Mouse (Mus musculus): ENCODE measurements around the gene Ptprm. TPM values are rescaled to one million over a fixed set of nuclear protein-coding genes. Genes with fewer than 3 reads are reported as not detected.
A peak's percentile ranks its signal among the peaks of the same experiment; 100 is the strongest.

Gene Ptprm
- total RNA-seq, 1 experiment from 2014 or later: not detected

GRCm38 (mm10) chr17:66688179-66688578, 666.1 kb downstream of the Ptprm start:
- ATAC-seq (replicated peaks in 1 of 2; ENCODE audit: insufficient read depth in 1 of 2, low FRiP score in 2 of 2, low TSS enrichment in 1 of 2, low read depth in 1 of 2, poor library complexity in 2 of 2, severe bottlenecking in 2 of 2): no peak

GRCm38 (mm10) chr17:66687543-66687942, 666.7 kb downstream of the Ptprm start:
- no peak for ATAC-seq (replicated peaks in 1 of 2; ENCODE audit: insufficient read depth in 1 of 2, low FRiP score in 2 of 2, low TSS enrichment in 1 of 2, low read depth in 1 of 2, poor library complexity in 2 of 2, severe bottlenecking in 2 of 2)

- no peak for ATAC-seq (replicated peaks in 1 of 2; ENCODE audit: insufficient read depth in 1 of 2, low FRiP score in 2 of 2, low TSS enrichment in 1 of 2, low read depth in 1 of 2, poor library complexity in 2 of 2, severe bottlenecking in 2 of 2)
Observed at GRCm38 (mm10) chr17:66686701-66687489, 667.4 kb downstream of the Ptprm start.

- ATAC-seq (replicated peaks in 1 of 2; ENCODE audit: insufficient read depth in 1 of 2, low FRiP score in 2 of 2, low TSS enrichment in 1 of 2, low read depth in 1 of 2, poor library complexity in 2 of 2, severe bottlenecking in 2 of 2): no peak
Observed at GRCm38 (mm10) chr17:66683411-66683810, 670.8 kb downstream of the Ptprm start.

- ATAC-seq (replicated peaks in 1 of 2; ENCODE audit: insufficient read depth in 1 of 2, low FRiP score in 2 of 2, low TSS enrichment in 1 of 2, low read depth in 1 of 2, poor library complexity in 2 of 2, severe bottlenecking in 2 of 2): peak; percentile 51 to 60; a peak in 1 of 4 replicates
Observed at GRCm38 (mm10) chr17:66680662-66681061, 673.6 kb downstream of the Ptprm start.

- ATAC-seq (replicated peaks in 1 of 2; ENCODE audit: insufficient read depth in 1 of 2, low FRiP score in 2 of 2, low TSS enrichment in 1 of 2, low read depth in 1 of 2, poor library complexity in 2 of 2, severe bottlenecking in 2 of 2): no peak
Observed at GRCm38 (mm10) chr17:66674667-66675066, 679.6 kb downstream of the Ptprm start.

GRCm38 (mm10) chr17:66671715-66672230, 682.5 kb downstream of the Ptprm start:
- no peak for ATAC-seq (replicated peaks in 1 of 2; ENCODE audit: insufficient read depth in 1 of 2, low FRiP score in 2 of 2, low TSS enrichment in 1 of 2, low read depth in 1 of 2, poor library complexity in 2 of 2, severe bottlenecking in 2 of 2)

- no peak for ATAC-seq (replicated peaks in 1 of 2; ENCODE audit: insufficient read depth in 1 of 2, low FRiP score in 2 of 2, low TSS enrichment in 1 of 2, low read depth in 1 of 2, poor library complexity in 2 of 2, severe bottlenecking in 2 of 2)
Observed at GRCm38 (mm10) chr17:66671287-66671686, 683.0 kb downstream of the Ptprm start.

- no peak for ATAC-seq (replicated peaks in 1 of 2; ENCODE audit: insufficient read depth in 1 of 2, low FRiP score in 2 of 2, low TSS enrichment in 1 of 2, low read depth in 1 of 2, poor library complexity in 2 of 2, severe bottlenecking in 2 of 2)
Observed at GRCm38 (mm10) chr17:66665791-66666190, 688.5 kb downstream of the Ptprm start.

- ATAC-seq (replicated peaks in 1 of 2; ENCODE audit: insufficient read depth in 1 of 2, low FRiP score in 2 of 2, low TSS enrichment in 1 of 2, low read depth in 1 of 2, poor library complexity in 2 of 2, severe bottlenecking in 2 of 2): no peak
Observed at GRCm38 (mm10) chr17:66665201-66665756, 689.0 kb downstream of the Ptprm start.

GRCm38 (mm10) chr17:66664796-66665195, 689.5 kb downstream of the Ptprm start:
- no peak for ATAC-seq (replicated peaks in 1 of 2; ENCODE audit: insufficient read depth in 1 of 2, low FRiP score in 2 of 2, low TSS enrichment in 1 of 2, low read depth in 1 of 2, poor library complexity in 2 of 2, severe bottlenecking in 2 of 2)

- no peak for ATAC-seq (replicated peaks in 1 of 2; ENCODE audit: insufficient read depth in 1 of 2, low FRiP score in 2 of 2, low TSS enrichment in 1 of 2, low read depth in 1 of 2, poor library complexity in 2 of 2, severe bottlenecking in 2 of 2)
Observed at GRCm38 (mm10) chr17:66659242-66659641, 695.0 kb downstream of the Ptprm start.

GRCm38 (mm10) chr17:66637951-66638722, 716.1 kb downstream of the Ptprm start:
- ATAC-seq (replicated peaks in 1 of 2; ENCODE audit: insufficient read depth in 1 of 2, low FRiP score in 2 of 2, low TSS enrichment in 1 of 2, low read depth in 1 of 2, poor library complexity in 2 of 2, severe bottlenecking in 2 of 2): no peak

- ATAC-seq (replicated peaks in 1 of 2; ENCODE audit: insufficient read depth in 1 of 2, low FRiP score in 2 of 2, low TSS enrichment in 1 of 2, low read depth in 1 of 2, poor library complexity in 2 of 2, severe bottlenecking in 2 of 2): no peak
Observed at GRCm38 (mm10) chr17:66619996-66620656, 734.1 kb downstream of the Ptprm start.

GRCm38 (mm10) chr17:66619255-66619826, 734.9 kb downstream of the Ptprm start:
- no peak for ATAC-seq (replicated peaks in 1 of 2; ENCODE audit: insufficient read depth in 1 of 2, low FRiP score in 2 of 2, low TSS enrichment in 1 of 2, low read depth in 1 of 2, poor library complexity in 2 of 2, severe bottlenecking in 2 of 2)

All from hematopoietic stem cell, adult 5-6 weeks (primary cell).